12 mouse cellular contexts compared by ENCODE assay signal in the genomic region with DNA sequence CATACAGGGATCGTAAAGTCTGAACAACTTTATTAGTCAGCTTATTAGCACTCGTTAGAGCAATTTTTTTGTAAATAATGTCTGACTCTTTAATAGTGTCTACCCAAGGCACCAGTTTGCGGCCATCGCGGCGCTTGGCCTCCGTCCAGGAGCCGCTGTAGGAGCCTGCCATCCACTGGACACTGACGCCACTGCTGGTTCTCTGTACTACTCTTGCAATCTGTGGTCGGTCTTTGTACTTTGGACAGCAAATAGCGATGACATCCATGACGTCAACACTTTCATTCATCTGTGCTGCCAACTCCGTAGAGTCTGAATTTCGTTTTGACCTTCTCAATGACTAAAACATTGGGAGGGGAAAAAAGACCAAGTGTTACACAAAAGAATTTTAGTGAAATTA.
A peak's percentile ranks its signal among the peaks of the same experiment; 100 is the strongest.
DNase-seq lines count a peak whose midpoint lies in the region; ATAC-seq and TF ChIP-seq lines count a peak whose summit lies in the region.
"Had no signal": no experiment of that assay in that cellular context is flagged by ENCODE, and none has a peak within 500 bp of the region (broad histone marks: within the 10 kb centered on the region; RNA-seq: fewer than 3 reads in every experiment).

No protein-coding gene starts in this region.

- H3K36me3 ChIP-seq in kidney, embryonic 16.5 days (ENCODE audit: insufficient read depth, low read length): peaks cover 47% of the 10 kb centered on the region
- peaks cover 56% of the 10 kb centered on the region for H3K36me3 ChIP-seq in lung, embryonic 14.5 days (ENCODE audit: insufficient read depth)
- peaks cover 53% of the 10 kb centered on the region for H3K36me3 ChIP-seq in limb, embryonic 14.5 days (ENCODE audit: control insufficient read depth, insufficient read depth, low read length)

- H3K9me3 ChIP-seq in kidney, embryonic 16.5 days (ENCODE audit: low read length): no peaks in the 10 kb centered on the region
- H3K9me3 ChIP-seq in lung, embryonic 14.5 days (ENCODE audit: low read depth, low read length): no peaks in the 10 kb centered on the region
- H3K9me3 ChIP-seq in limb, embryonic 14.5 days (ENCODE audit: control insufficient read depth, low read length): no peaks in the 10 kb centered on the region
- H3K9me3 ChIP-seq: hindbrain, embryonic 13.5 days; midbrain, embryonic 12.5 days had no signal

- no peak for TF ChIP-seq CTCF in cerebellum, adult 2 months (IDR thresholded peaks at IDR 0.05; ENCODE audit: borderline replicate concordance, insufficient read depth, low read depth, low read length)
- no peak for TF ChIP-seq CTCF in lung, embryonic 14.5 days (IDR thresholded peaks at IDR 0.05; ENCODE audit: low read depth)

- TF ChIP-seq POLR2A in cerebellum, adult 2 months (IDR thresholded peaks at IDR 0.05; ENCODE audit: borderline replicate concordance, insufficient read depth, low read length): no peak
- no peak for TF ChIP-seq POLR2A in limb, embryonic 14.5 days (IDR thresholded peaks at IDR 0.05; ENCODE audit: borderline replicate concordance, extremely low read depth, insufficient read depth, insufficient read length)

- WGBS in cerebellum, adult 2 months: 86% methylated on average over 14 of the region's 14 CpGs
- 97% methylated on average over 14 of the region's 14 CpGs for WGBS in kidney, embryonic 16.5 days
- 85% methylated on average over 14 of the region's 14 CpGs for WGBS in lung, embryonic 14.5 days
- WGBS in limb, embryonic 14.5 days: 62% methylated on average over 14 of the region's 14 CpGs

- no peak overlapping the region for H3K4me3 ChIP-seq in cerebellum, adult 2 months (replicated peaks; ENCODE audit: insufficient read depth, low read depth, low read length)
- no peak overlapping the region for H3K4me3 ChIP-seq in kidney, embryonic 16.5 days (ENCODE audit: low read length)
- H3K4me3 ChIP-seq in lung, embryonic 14.5 days (ENCODE audit: low read depth, low read length): no peak overlapping the region
- no peak overlapping the region for H3K4me3 ChIP-seq in limb, embryonic 14.5 days (replicated peaks; ENCODE audit: low read length)
- H3K4me3 ChIP-seq: hindbrain, embryonic 13.5 days; midbrain, embryonic 12.5 days had no signal

- H3K27me3 ChIP-seq in cerebellum, adult 2 months (ENCODE audit: control insufficient read depth, insufficient read depth, low read length): no peaks in the 10 kb centered on the region
- no peaks in the 10 kb centered on the region for H3K27me3 ChIP-seq in kidney, embryonic 16.5 days (ENCODE audit: insufficient read depth, low read length)
- H3K27me3 ChIP-seq in lung, embryonic 14.5 days (ENCODE audit: insufficient read depth, low read length): no peaks in the 10 kb centered on the region
- no peaks in the 10 kb centered on the region for H3K27me3 ChIP-seq in limb, embryonic 14.5 days (ENCODE audit: control insufficient read depth, insufficient read depth, low read length)
- H3K27me3 ChIP-seq: hindbrain, embryonic 13.5 days; midbrain, embryonic 12.5 days had no signal

- H3K9ac ChIP-seq in kidney, embryonic 16.5 days (replicated peaks; ENCODE audit: low read length): no peak overlapping the region
- H3K9ac ChIP-seq in lung, embryonic 14.5 days: no peak overlapping the region
- H3K9ac ChIP-seq in limb, embryonic 14.5 days (ENCODE audit: low read depth, low read length, severe bottlenecking): no peak overlapping the region
- H3K9ac ChIP-seq: hindbrain, embryonic 13.5 days; midbrain, embryonic 12.5 days had no signal

- H3K27ac ChIP-seq in cerebellum, adult 2 months (ENCODE audit: insufficient read depth, low read length): no peak overlapping the region
- no peak overlapping the region for H3K27ac ChIP-seq in kidney, embryonic 16.5 days (ENCODE audit: low read length)
- no peak overlapping the region for H3K27ac ChIP-seq in lung, embryonic 14.5 days (ENCODE audit: low read depth)
- no peak overlapping the region for H3K27ac ChIP-seq in limb, embryonic 14.5 days (replicated peaks; ENCODE audit: low read depth, low read length)
- H3K27ac ChIP-seq: hindbrain, embryonic 13.5 days; midbrain, embryonic 12.5 days had no signal

- peak; percentile 23 to 34 for DNase-seq in cerebellum, postnatal 10 days
- DNase-seq in cerebellum, adult 2 months: no peak
- DNase-seq in kidney, adult 11 months: peak; percentile 27
- DNase-seq in lung, embryonic 14.5 days: peak; percentile 19
- DNase-seq in lung, postnatal 36 days: no peak
- DNase-seq in limb, embryonic 14.5 days (ENCODE audit: low spot score): no peak
- DNase-seq in left cerebral cortex, postnatal 36 days (ENCODE audit: low spot score in 2 of 2): no peak
- DNase-seq: thymus, postnatal 14 days had no signal

- intact Hi-C loops in left cerebral cortex, postnatal 36 days (cut with DNase I): no loop called here

- ATAC-seq in kidney, embryonic 16.5 days (ENCODE audit: low FRiP score, low TSS enrichment): no peak
- ATAC-seq in lung, embryonic 14.5 days (ENCODE audit: insufficient read depth): no peak
- ATAC-seq in limb, embryonic 14.5 days (ENCODE audit: low FRiP score, low read depth): peak; percentile 21; the same call in 1 of the 2 replicates
- ATAC-seq: intestine, embryonic 16.5 days had no signal

- no peak overlapping the region for H3K4me2 ChIP-seq in kidney, embryonic 16.5 days (replicated peaks; ENCODE audit: low read depth, low read length)
- H3K4me2 ChIP-seq in lung, embryonic 14.5 days: no peak overlapping the region
- no peak overlapping the region for H3K4me2 ChIP-seq in limb, embryonic 14.5 days (replicated peaks; ENCODE audit: low read depth, low read length, severe bottlenecking)
- H3K4me2 ChIP-seq: hindbrain, embryonic 13.5 days; midbrain, embryonic 12.5 days had no signal

- no peaks in the 10 kb centered on the region for H3K4me1 ChIP-seq in cerebellum, adult 2 months (ENCODE audit: control insufficient read depth, insufficient read depth, low read length)
- H3K4me1 ChIP-seq in kidney, embryonic 16.5 days (ENCODE audit: insufficient read depth, low read length): no peaks in the 10 kb centered on the region
- H3K4me1 ChIP-seq in lung, embryonic 14.5 days (ENCODE audit: insufficient read depth): no peaks in the 10 kb centered on the region
- no peaks in the 10 kb centered on the region for H3K4me1 ChIP-seq in limb, embryonic 14.5 days (ENCODE audit: control insufficient read depth, insufficient read depth, low read length)
- H3K4me1 ChIP-seq: hindbrain, embryonic 13.5 days; midbrain, embryonic 12.5 days had no signal

Comparison
In these comparisons a context has a peak if more than half of its experiments do, and no peak if none do; other contexts are left out.
1. DNase-seq: peak in cerebellum, postnatal 10 days (2 of 2), kidney, adult 11 months (single experiment) and lung, embryonic 14.5 days (single experiment); none in cerebellum, adult 2 months (0 of 2), lung, postnatal 36 days (single experiment), limb, embryonic 14.5 days (single experiment) and left cerebral cortex, postnatal 36 days (0 of 2).